Mouse (Mus musculus) cerebellum, adult 2 months (tissue): ENCODE results near the gene Ms4a15.

Source experiments
- CTCF ChIP-seq: fragments of 200-500 bp; IDR thresholded peaks from 2 replicates; pipeline ENCODE4 v1.5.1; 2011; ENCODE audit warnings: low read depth, mild to moderate bottlenecking, control low read depth, low read length, moderate library complexity, borderline replicate concordance; ENCODE audit not compliant: insufficient read depth
- POLR2A ChIP-seq: fragments of 200-500 bp; IDR thresholded peaks from 2 replicates; pipeline ENCODE4 v1.6.1; 2011; ENCODE audit warnings: low read length, control low read depth, borderline replicate concordance; ENCODE audit not compliant: insufficient read depth

- TF ChIP-seq CTCF (no peak), POLR2A (no peak)
These were observed 24.2 kb upstream of the Ms4a15 start for GRCm38 (mm10) chr19:11017251-11017650.
